Mouse (Mus musculus): ENCODE data around the gene Vash2. TPM values are rescaled to one million over a fixed set of nuclear protein-coding genes. Genes with fewer than 3 reads are reported as not detected.
"Not testable (repeated sequence)": the region's sequence is repeated elsewhere in the genome, so short reads cannot be mapped to it uniquely, and the experiment has no call there.

Vash2 gene
- polyA plus RNA-seq, 1 experiment from 2014 or later: 41.4 TPM

GRCm38 (mm10) chr1:190944109-190944760, 34.9 kb downstream of the Vash2 start:
- Histone ChIP-seq H3K9me3 (ENCODE audit: control insufficient read depth, low read length) (no peaks in the 10 kb centered on the region), H3K9ac (ENCODE audit: low read depth, low read length) (no peak overlapping the region), H3K4me2 (replicated peaks; ENCODE audit: low read depth, low read length) (no peak overlapping the region), H3K4me1 (ENCODE audit: control insufficient read depth, insufficient read depth, low read length) (no peaks in the 10 kb centered on the region), H3K27ac (ENCODE audit: low read depth, low read length) (no peak overlapping the region), H3K4me3 (ENCODE audit: low read length) (no peak overlapping the region), H3K27me3 (ENCODE audit: control insufficient read depth, insufficient read depth, low read length) (no peaks in the 10 kb centered on the region), H3K36me3 (ENCODE audit: control insufficient read depth, insufficient read depth, low read length) (peaks cover 84% of the 10 kb centered on the region)
- peak; percentile 87 for ATAC-seq (ENCODE audit: low FRiP score, low TSS enrichment)
- 49% methylated on average over 6 of the region's 6 CpGs for WGBS

GRCm38 (mm10) chr1:190939803-190940202, 39.3 kb downstream of the Vash2 start:
- no peak overlapping the region for H3K27ac ChIP-seq (ENCODE audit: low read depth, low read length)
- no peak overlapping the region for H3K4me3 ChIP-seq (ENCODE audit: low read length)
- H3K27me3 ChIP-seq (ENCODE audit: control insufficient read depth, insufficient read depth, low read length): no peaks in the 10 kb centered on the region
- H3K4me2 ChIP-seq (replicated peaks; ENCODE audit: low read depth, low read length): no peak overlapping the region
- H3K4me1 ChIP-seq (ENCODE audit: control insufficient read depth, insufficient read depth, low read length): no peaks in the 10 kb centered on the region
- no peaks in the 10 kb centered on the region for H3K9me3 ChIP-seq (ENCODE audit: control insufficient read depth, low read length)
- H3K36me3 ChIP-seq (ENCODE audit: control insufficient read depth, insufficient read depth, low read length): peaks cover 77% of the 10 kb centered on the region
- WGBS: 93% methylated on average over 7 of the region's 7 CpGs
- no peak for ATAC-seq (ENCODE audit: low FRiP score, low TSS enrichment)
- no peak overlapping the region for H3K9ac ChIP-seq (ENCODE audit: low read depth, low read length)

- no peak for ATAC-seq (ENCODE audit: low FRiP score, low TSS enrichment)
- no peak overlapping the region for H3K4me2 ChIP-seq (replicated peaks; ENCODE audit: low read depth, low read length)
- H3K4me1 ChIP-seq (ENCODE audit: control insufficient read depth, insufficient read depth, low read length): peaks cover 10% of the 10 kb centered on the region; the same call in 1 of the 2 replicates
- peaks cover 17% of the 10 kb centered on the region; the same call in 1 of the 2 replicates for H3K36me3 ChIP-seq (ENCODE audit: control insufficient read depth, insufficient read depth, low read length)
- H3K27me3 ChIP-seq (ENCODE audit: control insufficient read depth, insufficient read depth, low read length): no peaks in the 10 kb centered on the region
- 86% methylated on average over 6 of the region's 6 CpGs for WGBS
- no peak overlapping the region for H3K27ac ChIP-seq (ENCODE audit: low read depth, low read length)
- H3K9ac ChIP-seq (ENCODE audit: low read depth, low read length): no peak overlapping the region
- H3K4me3 ChIP-seq (ENCODE audit: low read length): no peak overlapping the region
- no peaks in the 10 kb centered on the region for H3K9me3 ChIP-seq (ENCODE audit: control insufficient read depth, low read length)
Measured at GRCm38 (mm10) chr1:190930181-190930580, 48.9 kb downstream of the Vash2 start.

GRCm38 (mm10) chr1:190929010-190929695, 49.9 kb downstream of the Vash2 start:
- H3K9me3 ChIP-seq (ENCODE audit: control insufficient read depth, low read length): no peaks in the 10 kb centered on the region
- no peak; the same call in 1 of the 2 replicates for ATAC-seq (ENCODE audit: low FRiP score, low TSS enrichment)

GRCm38 (mm10) chr1:190928370-190929009, 50.6 kb downstream of the Vash2 start:
- Histone ChIP-seq H3K4me2 (replicated peaks; ENCODE audit: low read depth, low read length) (peak overlapping the region; percentile 83), H3K36me3 (ENCODE audit: control insufficient read depth, insufficient read depth, low read length) (peaks cover 4% of the 10 kb centered on the region; the same call in 1 of the 2 replicates), H3K9me3 (ENCODE audit: control insufficient read depth, low read length) (no peaks in the 10 kb centered on the region), H3K27ac (ENCODE audit: low read depth, low read length) (peak overlapping the region; percentile 98), H3K4me3 (ENCODE audit: low read length) (peak overlapping the region; percentile 75), H3K9ac (ENCODE audit: low read depth, low read length) (peak overlapping the region; percentile 93), H3K27me3 (ENCODE audit: control insufficient read depth, insufficient read depth, low read length) (no peaks in the 10 kb centered on the region), H3K4me1 (ENCODE audit: control insufficient read depth, insufficient read depth, low read length) (peaks cover 10% of the 10 kb centered on the region; the same call in 1 of the 2 replicates)
- ATAC-seq (ENCODE audit: low FRiP score, low TSS enrichment): peak; percentile 97
- 0% methylated on average over 54 of the region's 79 CpGs for WGBS

More at GRCm38 (mm10) chr1:190929010-190929695, 49.9 kb downstream of the Vash2 start:
- peaks cover 8% of the 10 kb centered on the region; the same call in 1 of the 2 replicates for H3K36me3 ChIP-seq (ENCODE audit: control insufficient read depth, insufficient read depth, low read length)
- no peaks in the 10 kb centered on the region for H3K27me3 ChIP-seq (ENCODE audit: control insufficient read depth, insufficient read depth, low read length)
- H3K4me2 ChIP-seq (replicated peaks; ENCODE audit: low read depth, low read length): peak overlapping the region; percentile 83
- 9% methylated on average over 26 of the region's 27 CpGs for WGBS
- H3K4me3 ChIP-seq (ENCODE audit: low read length): peak overlapping the region; percentile 75
- peaks cover 10% of the 10 kb centered on the region; the same call in 1 of the 2 replicates for H3K4me1 ChIP-seq (ENCODE audit: control insufficient read depth, insufficient read depth, low read length)
- H3K9ac ChIP-seq (ENCODE audit: low read depth, low read length): peak overlapping the region; percentile 93
- H3K27ac ChIP-seq (ENCODE audit: low read depth, low read length): peak overlapping the region; percentile 98

GRCm38 (mm10) chr1:190927751-190928369, 51.2 kb downstream of the Vash2 start:
- Histone ChIP-seq H3K9me3 (ENCODE audit: control insufficient read depth, low read length) (no peaks in the 10 kb centered on the region), H3K27ac (ENCODE audit: low read depth, low read length) (peak overlapping the region; percentile 98), H3K27me3 (ENCODE audit: control insufficient read depth, insufficient read depth, low read length) (no peaks in the 10 kb centered on the region), H3K4me1 (ENCODE audit: control insufficient read depth, insufficient read depth, low read length) (peaks cover 10% of the 10 kb centered on the region; the same call in 1 of the 2 replicates), H3K4me3 (ENCODE audit: low read length) (peak overlapping the region; percentile 75), H3K9ac (ENCODE audit: low read depth, low read length) (peak overlapping the region; percentile 93), H3K36me3 (ENCODE audit: control insufficient read depth, insufficient read depth, low read length) (peaks cover 1% of the 10 kb centered on the region; the same call in 1 of the 2 replicates), H3K4me2 (replicated peaks; ENCODE audit: low read depth, low read length) (peak overlapping the region; percentile 83)
- no peak; the same call in 1 of the 2 replicates for ATAC-seq (ENCODE audit: low FRiP score, low TSS enrichment)
- WGBS: 20% methylated on average over 16 of the region's 16 CpGs

- 82% methylated on average over 3 of the region's 3 CpGs for WGBS
- H3K4me1 ChIP-seq (ENCODE audit: control insufficient read depth, insufficient read depth, low read length): peaks cover 10% of the 10 kb centered on the region; the same call in 1 of the 2 replicates
- H3K4me2 ChIP-seq (replicated peaks; ENCODE audit: low read depth, low read length): peak overlapping the region; percentile 83
- H3K9me3 ChIP-seq (ENCODE audit: control insufficient read depth, low read length): no peaks in the 10 kb centered on the region
- no peaks in the 10 kb centered on the region for H3K36me3 ChIP-seq (ENCODE audit: control insufficient read depth, insufficient read depth, low read length)
- no peak overlapping the region for H3K9ac ChIP-seq (ENCODE audit: low read depth, low read length)
- H3K27ac ChIP-seq (ENCODE audit: low read depth, low read length): no peak overlapping the region
- no peak for ATAC-seq (ENCODE audit: low FRiP score, low TSS enrichment)
- H3K4me3 ChIP-seq (ENCODE audit: low read length): no peak overlapping the region; the same call in 1 of the 2 replicates
- no peaks in the 10 kb centered on the region for H3K27me3 ChIP-seq (ENCODE audit: control insufficient read depth, insufficient read depth, low read length)
Measured at GRCm38 (mm10) chr1:190927311-190927710, 51.8 kb downstream of the Vash2 start.

GRCm38 (mm10) chr1:190924812-190925211, 54.3 kb downstream of the Vash2 start, which contains the start of gene Angel2:
TSS of gene Angel2 (plus strand) at chr1:190925112.
- H3K27me3 ChIP-seq (ENCODE audit: control insufficient read depth, insufficient read depth, low read length); H3K9ac ChIP-seq (ENCODE audit: low read depth, low read length); H3K36me3 ChIP-seq (ENCODE audit: control insufficient read depth, insufficient read depth, low read length); H3K4me3 ChIP-seq (ENCODE audit: low read length); ATAC-seq (ENCODE audit: low FRiP score, low TSS enrichment); H3K4me1 ChIP-seq (ENCODE audit: control insufficient read depth, insufficient read depth, low read length); H3K27ac ChIP-seq (ENCODE audit: low read depth, low read length); H3K4me2 ChIP-seq (replicated peaks; ENCODE audit: low read depth, low read length); H3K9me3 ChIP-seq (ENCODE audit: control insufficient read depth, low read length): not testable (repeated sequence)
- WGBS: 88% methylated on average over 3 of the region's 3 CpGs

All from kidney, embryonic 14.5 days (tissue).